Mouse (Mus musculus) ovary, postnatal 14 days (tissue): ENCODE measurements at regions not wholly inside any gene's neighbourhood (a gene's known extent, or its start where the extent isn't known, plus 50 kb on each side); places are given as distances from the start of the nearest gene placed in this dataset.

Source experiments
- DNase-seq: peaks from one replicate; pipeline ENCODE4 v3.0.0; 2022; ENCODE audit warnings: low spot score

- no peak for DNase-seq
Observed at GRCm38 (mm10) chr4:64599222-64599621, 524.8 kb upstream of the Pappa start.

GRCm38 (mm10) chr4:64622771-64623170 lies 501.2 kb upstream of the Pappa start:
- DNase-seq: no peak

- no peak for DNase-seq
Observed at GRCm38 (mm10) chr4:64632189-64632588, 491.8 kb upstream of the Pappa start.

GRCm38 (mm10) chr4:64635256-64635962 lies 488.6 kb upstream of the Pappa start:
- no peak for DNase-seq

GRCm38 (mm10) chr4:64640056-64640455 lies 483.9 kb upstream of the Pappa start:
- no peak for DNase-seq

GRCm38 (mm10) chr4:64640976-64641375 lies 483.0 kb upstream of the Pappa start:
- no peak for DNase-seq

GRCm38 (mm10) chr4:64645141-64645540 lies 478.8 kb upstream of the Pappa start:
- no peak for DNase-seq

GRCm38 (mm10) chr4:64654157-64654556 lies 469.8 kb upstream of the Pappa start:
- DNase-seq: no peak

GRCm38 (mm10) chr4:64655534-64655933 lies 468.4 kb upstream of the Pappa start:
- no peak for DNase-seq

GRCm38 (mm10) chr4:64663722-64664121 lies 460.3 kb upstream of the Pappa start:
- DNase-seq: no peak

GRCm38 (mm10) chr4:64667998-64668397 lies 456.0 kb upstream of the Pappa start:
- no peak for DNase-seq

- DNase-seq: no peak
Observed at GRCm38 (mm10) chr4:64669722-64670121, 454.3 kb upstream of the Pappa start.

- no peak for DNase-seq
Observed at GRCm38 (mm10) chr4:64676438-64676837, 447.5 kb upstream of the Pappa start.

- no peak for DNase-seq
Observed at GRCm38 (mm10) chr4:64676881-64677280, 447.1 kb upstream of the Pappa start.

GRCm38 (mm10) chr4:64684654-64685053 lies 439.3 kb upstream of the Pappa start:
- no peak for DNase-seq

GRCm38 (mm10) chr4:64696134-64696533 lies 427.8 kb upstream of the Pappa start:
- no peak for DNase-seq

- no peak for DNase-seq
Observed at GRCm38 (mm10) chr4:64723296-64723695, 400.7 kb upstream of the Pappa start.

- DNase-seq: no peak
Observed at GRCm38 (mm10) chr4:64724851-64725250, 399.1 kb upstream of the Pappa start.

GRCm38 (mm10) chr4:64755986-64756385 lies 368.0 kb upstream of the Pappa start:
- DNase-seq: no peak

- DNase-seq: no peak
Observed at GRCm38 (mm10) chr4:64768610-64769009, 355.4 kb upstream of the Pappa start.

GRCm38 (mm10) chr4:64803886-64804285 lies 320.1 kb upstream of the Pappa start:
- DNase-seq: no peak

- DNase-seq: no peak
Observed at GRCm38 (mm10) chr4:64804996-64805395, 319.0 kb upstream of the Pappa start.

- DNase-seq: no peak
Observed at GRCm38 (mm10) chr4:64807148-64807547, 316.8 kb upstream of the Pappa start.

- DNase-seq: no peak
Observed at GRCm38 (mm10) chr4:64811974-64812373, 312.0 kb upstream of the Pappa start.
